Mouse (Mus musculus) spleen, embryonic (tissue): ENCODE measurements at regions not wholly inside any gene's neighbourhood (a gene's known extent, or its start where the extent isn't known, plus 50 kb on each side); places are given as distances from the start of the nearest gene placed in this dataset.

Source experiments
- CTCF ChIA-PET: fragments of 350-600 bp; sonication (Branson Sonifier 250); formaldehyde crosslinking; loops from one replicate; lab custom pipeline; 2022; lab: Charles Lee

GRCm38 (mm10) chr8:46898697-46899445, 87.8 kb upstream of the Enpp6 start:
- CTCF ChIA-PET, result interaction anchor here (0.5 kb wide), 1 partner anchor 51 kb away, joined by 7 read pairs; no protein-coding TSS in a partner anchor

- CTCF ChIA-PET, result no interaction called here
Observed at GRCm38 (mm10) chr8:46900826-46901225, 85.9 kb upstream of the Enpp6 start.

DNA sequence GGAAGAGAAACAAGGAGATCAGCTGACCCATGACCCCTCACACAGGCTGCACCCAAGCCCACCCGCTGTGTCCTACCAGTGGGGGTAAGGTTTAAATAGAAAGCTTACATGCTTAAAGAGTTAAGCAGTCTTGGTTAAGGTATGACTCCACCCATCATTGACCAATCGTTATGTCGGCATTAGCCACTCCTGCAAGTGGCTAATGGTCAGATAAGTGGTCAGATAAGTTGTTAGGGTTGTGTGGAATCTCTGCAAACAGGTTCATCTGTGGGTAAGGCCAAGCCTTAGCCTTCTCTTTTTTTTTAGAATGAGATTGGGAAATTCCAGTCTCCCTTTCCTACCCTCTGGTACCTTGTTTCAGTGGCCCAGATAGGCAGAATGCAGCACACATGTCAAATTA, 82.0 kb upstream of the Enpp6 start:
- CTCF ChIA-PET, result no interaction called here

GRCm38 (mm10) chr8:46907390-46907789, 79.3 kb upstream of the Enpp6 start:
- CTCF ChIA-PET, result no interaction called here

DNA sequence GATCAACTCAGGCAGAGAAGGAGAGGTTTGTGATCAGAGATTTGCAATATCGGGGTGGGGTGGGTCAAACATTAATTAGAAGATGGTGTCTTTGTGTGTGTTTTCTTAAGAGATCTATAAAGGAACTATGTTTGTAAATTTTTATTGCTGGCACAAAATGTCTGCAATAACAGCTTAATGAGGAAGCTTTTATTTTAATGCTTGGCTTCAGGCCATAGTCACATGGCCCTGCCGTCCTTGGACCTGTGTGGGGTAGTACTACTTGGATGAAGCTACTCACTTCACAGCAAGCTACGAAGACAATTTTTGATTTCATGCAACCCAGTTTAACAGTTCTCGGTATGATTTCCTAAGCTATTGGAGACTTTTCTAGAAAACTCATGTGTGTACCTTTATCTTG, 78.5 kb upstream of the Enpp6 start:
- CTCF ChIA-PET, result interaction anchor here (0.6 kb wide), 1 partner anchor 22 kb away, joined by 3 read pairs; no protein-coding TSS in a partner anchor

DNA sequence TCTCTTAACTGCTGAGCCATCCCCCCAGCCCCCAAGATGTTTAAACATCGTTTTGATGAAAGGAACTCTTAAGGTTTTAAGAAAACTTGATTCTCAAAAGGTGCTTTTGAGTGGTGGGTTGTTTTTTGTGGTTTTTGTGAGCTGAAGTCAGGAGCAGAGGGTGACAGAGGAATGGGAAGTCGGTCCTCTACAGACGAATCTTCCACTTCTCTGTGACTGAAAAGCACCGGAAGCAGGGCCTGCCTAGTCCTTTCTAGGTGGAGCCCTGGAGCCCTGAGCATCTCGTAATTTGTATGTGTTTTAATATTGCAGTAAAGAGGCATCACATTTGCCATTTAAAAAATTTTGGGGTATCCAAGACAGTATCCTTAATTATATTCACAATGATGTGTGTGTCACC, 72.7 kb upstream of the Enpp6 start:
- CTCF ChIA-PET, result interaction anchor here (0.9 kb wide), 1 partner anchor 22 kb away, joined by 4 read pairs; no protein-coding TSS in a partner anchor

- CTCF ChIA-PET, result no interaction called here
Observed at GRCm38 (mm10) chr8:46920071-46920470, 66.6 kb upstream of the Enpp6 start.

GRCm38 (mm10) chr8:46921075-46921474, 65.6 kb upstream of the Enpp6 start:
- CTCF ChIA-PET, result interaction anchor here (0.7 kb wide), 1 partner anchor 51 kb away, joined by 3 read pairs; no protein-coding TSS in a partner anchor

- CTCF ChIA-PET, result no interaction called here
Observed at GRCm38 (mm10) chr8:46921585-46921984, 65.1 kb upstream of the Enpp6 start.

DNA sequence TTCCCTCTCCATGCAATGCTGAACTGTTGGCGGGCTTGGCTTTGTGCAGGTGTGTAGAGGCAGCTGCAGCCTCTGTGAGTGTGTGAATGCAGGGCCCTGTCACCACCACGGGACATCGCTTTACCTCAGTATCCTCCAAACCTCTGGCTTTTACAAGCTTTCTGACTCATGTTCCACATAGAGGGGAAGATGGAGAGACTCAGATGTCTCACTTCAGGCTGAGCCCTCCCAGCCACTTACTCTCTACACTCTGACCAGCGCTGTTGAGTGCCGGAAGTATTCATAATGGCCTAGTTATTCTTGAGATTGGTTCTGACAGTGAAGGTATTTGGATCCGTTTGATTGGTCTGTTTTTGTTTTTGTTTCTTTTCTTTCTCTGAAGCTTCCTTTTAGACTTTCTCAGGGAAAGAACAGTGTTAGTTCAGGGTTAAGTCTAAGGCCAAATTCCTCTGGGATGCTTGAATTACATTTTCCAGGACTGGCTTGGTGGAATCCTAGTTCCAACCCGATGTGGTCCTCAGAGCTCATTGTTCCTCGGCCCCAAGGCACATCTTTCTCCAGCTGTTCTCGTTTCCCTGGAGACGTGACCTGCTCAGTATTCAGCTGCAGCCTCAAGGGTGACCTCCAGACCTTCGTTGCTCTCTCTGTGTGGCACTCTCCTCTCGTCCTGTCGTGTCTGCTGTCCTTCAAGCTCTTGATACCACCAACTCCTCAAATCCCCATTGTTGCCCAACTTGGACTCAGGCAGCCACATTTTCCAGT, 61.7 kb upstream of the Enpp6 start:
- CTCF ChIA-PET, result interaction anchor here (0.6 kb wide), 2 partner anchors 65 to 803 kb away, joined by 3 to 5 read pairs; no protein-coding TSS in a partner anchor

GRCm38 (mm10) chr8:46928718-46929117, 58.0 kb upstream of the Enpp6 start:
- CTCF ChIA-PET, result interaction anchor here (0.5 kb wide), 1 partner anchor 13 kb away, joined by 7 read pairs; no protein-coding TSS in a partner anchor

DNA sequence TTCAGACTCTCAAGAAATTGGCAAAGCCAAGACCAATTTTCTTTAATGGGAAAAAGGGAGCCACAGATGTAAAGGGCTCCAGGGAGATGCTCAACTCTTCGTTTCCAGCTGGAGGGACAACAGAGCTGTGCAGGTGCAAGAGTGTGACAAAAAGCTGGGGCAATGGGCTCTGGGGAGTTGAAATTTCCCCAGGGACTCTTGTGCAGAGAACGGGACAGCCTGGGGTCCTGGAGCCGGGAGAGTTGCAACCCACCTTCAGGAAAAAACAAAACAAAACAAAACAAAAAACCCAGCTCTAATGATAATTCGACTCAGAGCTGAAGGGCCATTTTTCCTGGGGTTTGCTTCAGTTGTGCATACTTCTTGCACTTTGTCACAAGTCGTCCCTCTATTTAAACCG, 57.0 kb upstream of the Enpp6 start:
- CTCF ChIA-PET, result interaction anchor here (0.7 kb wide), 1 partner anchor 22 kb away, joined by 3 read pairs; no protein-coding TSS in a partner anchor

DNA sequence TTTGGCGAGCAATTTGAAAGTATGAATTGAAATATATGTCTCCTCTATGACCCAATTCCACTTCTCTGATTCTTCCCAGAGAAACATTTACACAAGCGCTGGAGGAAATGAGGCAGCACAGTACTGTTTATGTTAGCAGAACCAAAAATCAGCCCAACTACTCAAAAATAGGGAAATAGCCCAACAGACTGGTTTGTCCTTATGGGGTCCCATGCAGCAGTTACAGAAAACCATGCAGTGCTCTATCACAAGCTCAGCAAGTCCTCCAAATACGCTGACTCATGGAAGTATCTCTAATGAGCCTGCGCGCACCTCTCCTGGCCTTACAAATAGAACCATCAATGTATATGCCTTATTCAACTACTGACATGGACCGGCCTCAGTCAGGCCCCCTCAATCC, 55.4 kb upstream of the Enpp6 start:
- CTCF ChIA-PET, result no interaction called here

- CTCF ChIA-PET, result no interaction called here
Observed at GRCm38 (mm10) chr8:46933256-46933655, 53.4 kb upstream of the Enpp6 start.

GRCm38 (mm10) chr8:46934254-46934653, 52.4 kb upstream of the Enpp6 start:
- CTCF ChIA-PET, result interaction anchor here (0.6 kb wide), 1 partner anchor 166 kb away, joined by 4 read pairs; no protein-coding TSS in a partner anchor

- CTCF ChIA-PET, result interaction anchor here (0.7 kb wide), 1 partner anchor 196 kb away, joined by 5 read pairs; no protein-coding TSS in a partner anchor
Observed at GRCm38 (mm10) chr8:46934898-46935297, 51.8 kb upstream of the Enpp6 start.

DNA sequence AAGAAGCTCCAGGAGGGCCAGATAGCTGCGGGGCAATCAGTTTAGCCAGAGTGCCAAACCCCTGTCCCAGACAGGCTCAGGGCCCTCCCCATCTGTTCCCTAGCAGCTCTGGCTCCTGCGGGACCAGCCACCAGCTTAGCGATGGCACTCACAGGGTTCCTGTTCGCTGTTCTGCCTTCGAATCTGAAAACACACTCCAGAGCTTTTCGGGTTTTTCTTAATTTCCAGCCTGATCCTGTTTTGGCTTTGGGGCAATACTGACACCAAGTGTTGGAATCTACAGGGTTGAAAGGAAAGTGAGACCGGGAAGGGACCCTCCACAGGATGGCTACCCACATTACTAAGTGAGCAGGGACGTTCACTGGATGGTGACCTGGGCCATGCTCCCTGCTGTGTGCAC, 50.6 kb upstream of the Enpp6 start:
- CTCF ChIA-PET, result interaction anchor here (0.5 kb wide), 1 partner anchor 22 kb away, joined by 4 read pairs; no protein-coding TSS in a partner anchor
